Mouse (Mus musculus) neural tube, embryonic 14.5 days (tissue): ENCODE results near the gene Lrrc45. TPM values are rescaled to one million over a fixed set of nuclear protein-coding genes. Genes with fewer than 3 reads are reported as not detected.
A peak's percentile ranks its signal among the peaks of the same experiment; 100 is the strongest.
"Not testable (repeated sequence)": the region's sequence is repeated elsewhere in the genome, so short reads cannot be mapped to it uniquely, and the experiment has no call there.

Source experiments
- ATAC-seq: fragments of 200-750 bp; cut with Nextera tagmentation; 2 replicates; pipeline ENCODE4 v1.8.0; 2017; ENCODE audit warnings: low read depth, mild to moderate bottlenecking, moderate TSS enrichment, moderate library complexity
- H3K27ac ChIP-seq: fragments of 300-500 bp; sonication (generic); 2 replicates; pipeline ENCODE4 v1.5.1; 2014; ENCODE audit warnings: low read depth, mild to moderate bottlenecking, control low read depth, low read length, moderate library complexity, mixed read lengths
- H3K27me3 ChIP-seq: fragments of 300-500 bp; sonication (generic); 2 replicates; pipeline ENCODE4 v1.6.1; 2014; ENCODE audit warnings: low read length; ENCODE audit not compliant: control insufficient read depth, insufficient read depth
- H3K36me3 ChIP-seq: fragments of 300-500 bp; sonication (generic); 2 replicates; pipeline ENCODE4 v1.6.1; 2014; ENCODE audit warnings: low read length, mixed read lengths; ENCODE audit not compliant: control insufficient read depth, insufficient read depth
- H3K4me1 ChIP-seq: fragments of 300-500 bp; sonication (generic); 2 replicates; pipeline ENCODE4 v1.6.1; 2014; ENCODE audit warnings: low read length; ENCODE audit not compliant: control insufficient read depth, insufficient read depth
- H3K4me2 ChIP-seq: fragments of 300-500 bp; sonication (generic); 2 replicates; pipeline ENCODE4 v1.6.1; 2014; ENCODE audit warnings: mild to moderate bottlenecking, low read depth, low read length, control low read depth
- H3K4me3 ChIP-seq: fragments of 300-500 bp; sonication (generic); 2 replicates; pipeline ENCODE4 v1.5.1; 2014; ENCODE audit warnings: low read depth, low read length, control low read depth, mixed read lengths
- H3K9ac ChIP-seq: fragments of 300-500 bp; sonication (generic); replicated peaks from 2 replicates; pipeline ENCODE4 v1.6.1; 2014; ENCODE audit warnings: low read depth, mild to moderate bottlenecking, control low read depth, low read length, mixed read lengths
- H3K9me3 ChIP-seq: fragments of 300-500 bp; sonication (generic); 2 replicates; pipeline ENCODE4 v1.6.1; 2016; ENCODE audit warnings: low read length; ENCODE audit not compliant: control insufficient read depth
- WGBS: fragments of 180-500 bp; shearing (Covaris S2); extraction: QIAGEN DNeasy Blood & Tissue Kit; methylation state at CpG from one replicate; pipeline ENCODE4 v1.1.7; 2014; 5-methylcytosine and 5-hydroxymethylcytosine counted together
- polyA plus RNA-seq: library from polyadenylated mRNA; unstranded; fragments of >200 nt; fragmentation: Nextera tagmentation; extraction: Ambion mirVana; gene quantifications from 2 replicates; pipeline ENCODE4 v1.2.1, GENCODE M21; 2014

Gene Lrrc45
- polyA plus RNA-seq = 53.9 and 59.4 TPM in 2 replicates

DNA sequence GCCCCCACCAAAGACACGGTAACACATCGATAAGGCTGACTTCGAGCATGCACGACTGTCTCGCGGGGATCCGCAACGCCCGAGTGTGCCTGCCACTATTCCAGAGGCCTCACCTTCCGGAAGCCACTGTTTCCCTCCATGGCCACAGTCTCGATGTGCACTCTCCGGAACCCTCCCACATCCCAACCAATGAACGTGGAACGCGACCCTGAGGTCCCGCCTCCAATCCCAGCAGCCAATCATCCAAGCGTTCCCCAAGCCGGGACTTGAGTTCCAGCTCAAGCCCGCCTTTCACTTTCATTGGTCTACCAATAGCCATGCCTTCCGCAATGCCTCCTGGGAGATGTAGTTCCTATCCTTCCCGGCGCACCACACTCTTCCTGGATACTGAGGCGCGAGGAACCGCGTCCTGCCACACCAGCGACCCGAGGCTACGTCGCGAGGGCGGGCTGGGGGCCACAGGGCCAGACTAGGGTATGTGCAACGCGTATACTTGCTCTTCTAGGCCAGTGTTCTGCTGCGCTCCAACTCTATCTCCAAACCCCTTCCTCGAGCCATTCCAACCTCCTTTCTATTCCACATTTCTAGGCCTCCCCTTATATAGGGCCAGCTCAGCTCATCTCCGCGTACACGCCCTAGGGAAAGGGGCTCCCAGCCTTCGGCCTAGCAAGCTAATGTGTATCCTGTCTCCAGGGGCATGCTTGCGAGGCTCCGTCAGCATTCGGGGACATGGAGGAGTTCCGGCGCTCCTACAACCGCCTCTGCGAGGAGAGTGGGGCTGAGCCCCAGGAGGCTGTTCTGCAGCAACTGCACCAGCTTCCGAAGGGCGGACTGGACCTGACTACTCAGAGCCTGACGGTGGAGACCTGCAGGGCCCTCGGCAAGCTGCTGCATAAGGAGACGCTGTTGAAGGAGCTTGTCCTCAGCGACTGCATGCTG is at the start of gene Lrrc45, which contains the start of gene Cenpx:
TSS of gene Lrrc45 (plus strand) at position 346 of the 939 bp plus-strand sequence.
TSS of gene Cenpx (minus strand) at position 159 of the 939 bp plus-strand sequence.
- Histone ChIP-seq H3K27ac (peak within 1 kb of the TSS; percentile 17; the same call in 1 of the 2 replicates), H3K4me3 (peak within 1 kb of the TSS; percentile 51), H3K4me1 (peaks cover 18% of the 10 kb centered on the region), H3K36me3 (peaks cover 18% of the 10 kb centered on the region), H3K27me3 (no peaks in the 10 kb centered on the region), H3K9me3 (no peaks in the 10 kb centered on the region), H3K9ac (peak within 1 kb of the TSS; percentile 59), H3K4me2 (peak within 1 kb of the TSS; percentile 96)
- WGBS = 2% methylated on average over 53 of the region's 53 CpGs
- peak; percentile 97 for ATAC-seq

DNA sequence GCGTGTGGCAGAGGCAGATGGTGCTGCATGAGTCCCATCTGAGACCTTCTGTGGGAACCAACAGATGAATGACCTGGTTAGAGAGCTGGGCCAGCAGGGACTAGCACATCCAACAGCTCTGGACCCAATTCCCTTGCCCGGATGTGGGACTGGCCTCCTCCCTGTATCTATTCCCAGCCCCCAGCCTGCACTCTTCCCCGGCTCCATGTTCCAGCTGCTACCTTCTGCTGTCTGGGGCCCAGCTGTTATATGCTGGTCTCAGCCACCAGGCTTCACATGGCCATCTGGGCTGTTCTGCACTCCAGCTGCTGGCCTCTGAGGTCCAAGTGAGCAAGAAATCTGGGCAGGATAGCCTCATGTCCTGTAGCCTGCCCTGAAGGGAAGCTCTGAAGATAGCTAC is 48.3 kb upstream of the Lrrc45 start:
- Histone ChIP-seq H3K27ac (no peak overlapping the region), H3K4me3 (no peak overlapping the region), H3K4me2 (no peak overlapping the region), H3K36me3 (no peaks in the 10 kb centered on the region), H3K4me1 (peaks cover 8% of the 10 kb centered on the region; the same call in 1 of the 2 replicates), H3K9me3 (no peaks in the 10 kb centered on the region), H3K9ac (no peak overlapping the region), H3K27me3 (peaks cover 20% of the 10 kb centered on the region)
- WGBS = 74% methylated on average over 3 of the region's 3 CpGs
- ATAC-seq = no peak

DNA sequence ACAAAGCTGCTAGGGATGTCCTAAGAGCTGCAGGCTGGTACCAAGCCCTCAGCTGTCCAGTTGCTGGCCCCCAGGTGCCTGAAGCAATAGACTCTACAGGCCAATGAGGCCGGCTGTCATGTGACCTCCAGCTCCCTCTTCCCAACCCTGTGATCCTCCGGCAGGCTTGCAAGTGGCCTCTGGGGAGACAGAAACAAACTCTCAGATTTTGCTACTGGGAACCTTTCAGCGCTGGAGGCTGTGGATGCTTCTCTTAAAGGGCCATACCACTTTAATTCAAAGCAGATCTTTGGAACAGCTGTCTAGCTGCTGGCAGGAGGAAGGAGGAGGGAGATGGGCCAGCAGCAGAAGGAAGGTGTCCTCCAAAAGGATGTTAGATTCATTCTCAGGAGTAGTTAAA is 47.1 kb upstream of the Lrrc45 start:
- ATAC-seq = no peak
- H3K4me1 ChIP-seq = no peaks in the 10 kb centered on the region
- no peaks in the 10 kb centered on the region for H3K9me3 ChIP-seq
- no peak overlapping the region for H3K4me3 ChIP-seq
- H3K36me3 ChIP-seq = no peaks in the 10 kb centered on the region
- no peak overlapping the region for H3K9ac ChIP-seq
- peaks cover 12% of the 10 kb centered on the region for H3K27me3 ChIP-seq
- 3% methylated on average over 3 of the region's 3 CpGs for WGBS
- no peak overlapping the region for H3K4me2 ChIP-seq
- no peak overlapping the region for H3K27ac ChIP-seq

DNA sequence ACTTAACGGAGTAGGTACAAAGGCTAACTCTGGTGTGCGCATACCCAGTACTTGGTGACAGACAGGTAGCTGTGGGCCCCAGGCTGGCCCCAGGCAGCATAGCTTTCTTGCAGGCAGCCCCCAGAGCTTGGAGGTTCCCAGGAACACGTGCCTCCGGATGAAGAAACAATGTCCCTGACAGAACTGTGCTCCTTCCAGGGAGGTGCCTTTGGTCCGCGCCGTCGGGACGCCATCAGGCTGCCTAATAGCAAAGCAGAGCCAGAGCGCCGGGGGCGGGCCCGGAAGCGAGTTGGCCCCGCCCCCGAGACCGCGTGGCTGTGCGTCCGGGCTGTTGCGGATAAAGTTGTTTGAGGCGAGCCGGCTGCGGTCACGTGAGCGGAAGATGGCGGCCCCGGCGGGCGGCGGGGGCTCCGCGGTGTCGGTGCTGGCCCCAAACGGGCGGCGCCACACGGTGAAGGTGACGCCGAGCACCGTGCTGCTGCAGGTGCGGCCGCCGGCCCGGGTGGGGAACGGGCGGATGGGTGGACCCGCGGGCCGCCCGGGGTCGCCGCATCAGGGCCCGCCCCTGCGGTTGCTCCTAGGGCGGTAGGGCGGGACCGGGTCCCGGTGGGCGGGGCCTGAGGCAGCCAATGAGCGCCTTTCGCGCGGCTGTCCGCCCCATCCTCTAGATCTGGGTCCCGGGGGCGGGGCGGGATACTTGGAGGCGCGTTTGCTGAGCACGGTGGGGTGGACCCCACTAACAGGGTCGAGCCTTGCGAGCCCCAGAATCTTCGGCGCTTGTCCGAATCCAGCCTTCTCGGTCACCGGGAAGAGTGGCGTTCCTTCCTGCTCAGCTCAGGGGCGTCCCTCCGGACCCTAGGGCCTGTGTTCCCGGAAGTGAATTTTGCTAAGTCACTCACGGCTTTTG is 40.8 kb upstream of the Lrrc45 start, which contains the start of gene Aspscr1:
TSS of gene Aspscr1 (plus strand) at position 287 of the 907 bp plus-strand sequence.
- peak; percentile 97 for ATAC-seq
- H3K4me3 ChIP-seq = peak within 1 kb of the TSS; percentile 56
- 1% methylated on average over 73 of the region's 83 CpGs for WGBS
- peaks cover 6% of the 10 kb centered on the region; the same call in 1 of the 2 replicates for H3K36me3 ChIP-seq
- H3K4me2 ChIP-seq = peak within 1 kb of the TSS; percentile 79
- peak within 1 kb of the TSS; percentile 70 for H3K9ac ChIP-seq
- H3K27ac ChIP-seq = peak within 1 kb of the TSS; percentile 78
- H3K9me3 ChIP-seq = no peaks in the 10 kb centered on the region
- peaks cover 4% of the 10 kb centered on the region for H3K4me1 ChIP-seq
- H3K27me3 ChIP-seq = no peaks in the 10 kb centered on the region

DNA sequence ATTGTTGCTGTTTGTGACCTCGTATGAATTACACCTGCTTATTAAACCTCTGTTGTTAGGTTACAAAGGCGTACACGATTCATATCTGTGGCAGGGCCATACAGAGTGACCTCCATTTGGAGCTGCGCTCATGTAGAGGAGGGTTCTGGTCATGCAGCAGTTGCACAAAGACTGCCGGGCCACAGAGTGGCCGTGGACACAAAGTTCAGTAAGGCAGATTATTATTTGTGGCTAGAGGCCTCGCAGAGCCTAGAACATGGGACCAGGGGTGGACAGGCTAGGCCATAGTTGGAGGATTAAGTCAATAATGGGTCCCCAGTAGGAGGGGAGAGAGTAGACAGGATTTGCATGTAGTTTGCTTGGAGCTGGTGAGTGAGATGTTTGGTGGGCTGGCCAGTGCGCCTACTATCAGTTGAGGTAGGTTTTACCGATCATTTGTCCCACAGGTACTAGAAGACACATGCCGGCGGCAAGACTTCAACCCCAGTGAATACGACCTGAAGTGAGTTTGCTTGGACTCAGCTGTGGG is 40.1 kb upstream of the Lrrc45 start:
- Histone ChIP-seq H3K27ac (peak overlapping the region; percentile 78), H3K4me1 (peaks cover 4% of the 10 kb centered on the region), H3K9ac (peak overlapping the region; percentile 70), H3K9me3 (no peaks in the 10 kb centered on the region), H3K4me3 (peak overlapping the region; percentile 56), H3K4me2 (peak overlapping the region; percentile 79), H3K27me3 (no peaks in the 10 kb centered on the region), H3K36me3 (peaks cover 13% of the 10 kb centered on the region; the same call in 1 of the 2 replicates)
- WGBS = 40% methylated on average over 12 of the region's 12 CpGs
- ATAC-seq = peak; percentile 28; the same call in 1 of the 2 replicates

DNA sequence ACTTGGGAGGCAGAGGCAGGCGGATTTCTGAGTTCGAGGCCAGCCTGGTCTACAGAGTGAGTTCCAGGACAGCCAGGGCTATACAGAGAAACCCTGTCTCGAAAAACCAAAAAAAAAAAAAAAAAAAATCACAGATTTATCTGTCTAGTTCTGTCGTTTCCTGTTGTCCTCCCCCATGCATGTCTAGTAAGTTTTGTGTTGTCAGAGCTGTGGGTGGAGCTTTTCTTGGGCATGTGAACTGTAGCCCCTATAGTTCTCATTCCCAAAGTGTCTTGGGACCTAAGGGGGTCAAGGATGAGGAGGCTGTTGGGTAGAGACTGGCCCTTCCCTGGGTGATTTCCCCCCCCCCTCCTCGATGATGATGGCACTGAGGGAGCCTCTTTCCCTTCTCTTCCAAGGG is 37.9 kb upstream of the Lrrc45 start:
- H3K4me1 ChIP-seq, H3K4me2 ChIP-seq, H3K27ac ChIP-seq, H3K9ac ChIP-seq, H3K9me3 ChIP-seq, H3K4me3 ChIP-seq, ATAC-seq, H3K27me3 ChIP-seq: not testable (repeated sequence)
- H3K36me3 ChIP-seq = peaks cover 28% of the 10 kb centered on the region
- WGBS = 95% methylated on average over 4 of the region's 5 CpGs

DNA sequence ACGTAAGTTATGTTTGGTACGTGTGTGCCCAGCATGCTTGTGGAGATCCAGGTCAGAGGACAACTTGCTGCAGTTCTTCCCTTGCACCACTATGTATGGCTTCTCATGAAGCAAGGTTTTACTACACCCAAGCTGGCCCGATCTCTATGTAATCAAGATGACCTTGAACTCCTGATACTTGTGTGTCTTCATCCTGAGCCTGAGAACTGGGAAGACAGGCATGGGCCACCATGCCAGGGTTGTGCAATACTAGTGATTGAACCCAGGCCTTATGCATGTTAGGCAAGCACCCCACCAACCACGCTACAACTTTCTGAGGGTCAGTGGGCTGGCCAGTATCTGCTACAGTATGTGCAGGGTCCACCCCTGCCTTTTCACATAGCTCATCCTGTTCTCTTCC is 36.8 kb upstream of the Lrrc45 start:
- no peak overlapping the region for H3K9ac ChIP-seq

DNA sequence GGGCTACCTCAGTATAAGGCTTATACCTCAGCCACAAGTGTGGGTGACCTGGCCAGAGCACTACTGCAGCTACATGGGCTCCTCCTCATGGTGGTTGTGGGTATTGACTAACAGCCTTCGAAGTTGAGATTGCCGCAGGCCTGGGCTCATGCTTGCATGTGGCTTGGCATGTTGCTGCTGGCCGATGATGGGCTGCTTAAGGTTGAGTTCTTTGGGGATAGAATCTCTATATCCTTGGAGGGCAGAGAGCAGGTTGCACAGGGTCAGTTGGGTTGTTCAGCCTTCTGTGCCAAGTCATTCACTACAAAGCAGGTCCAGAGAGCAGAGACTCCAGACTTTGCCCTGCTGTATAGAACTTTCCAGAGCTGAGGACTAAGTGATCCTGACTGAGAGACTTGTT is 33.8 kb upstream of the Lrrc45 start:
- H3K4me3 ChIP-seq = no peak overlapping the region
- H3K27me3 ChIP-seq = no peaks in the 10 kb centered on the region
- H3K4me2 ChIP-seq = no peak overlapping the region
- H3K9me3 ChIP-seq = no peaks in the 10 kb centered on the region
- no peaks in the 10 kb centered on the region for H3K4me1 ChIP-seq
- H3K27ac ChIP-seq = no peak overlapping the region
- ATAC-seq = no peak
- no peak overlapping the region for H3K9ac ChIP-seq
- H3K36me3 ChIP-seq = peaks cover 32% of the 10 kb centered on the region
- 94% methylated on average over 3 of the region's 3 CpGs for WGBS

More for the DNA sequence above, 36.8 kb upstream of the Lrrc45 start:
- no peak overlapping the region for H3K4me3 ChIP-seq
- WGBS = 93% methylated on average over 4 of the region's 4 CpGs
- H3K36me3 ChIP-seq = peaks cover 28% of the 10 kb centered on the region
- H3K4me1 ChIP-seq = peaks cover 4% of the 10 kb centered on the region
- H3K27me3 ChIP-seq = no peaks in the 10 kb centered on the region
- H3K4me2 ChIP-seq = no peak overlapping the region
- no peaks in the 10 kb centered on the region for H3K9me3 ChIP-seq
- no peak for ATAC-seq
- H3K27ac ChIP-seq = no peak overlapping the region
